Mouse (Mus musculus) spleen, adult 2 months (tissue): Measurements from ENCODE around the gene Tmem171. TPM values are rescaled to one million over a fixed set of nuclear protein-coding genes. Genes with fewer than 3 reads are reported as not detected.

Experiments
- DNase-seq, 2 experiments: peaks; one replicate each; pipeline versions ENCODE4 v3.0.0 to v3.0.0-alpha.2; 2012 to 2021; ENCODE audit warnings: low spot score in 2 of 2, low read depth in 1 of 2
- H3K27ac ChIP-seq: fragments of 200-500 bp; 2 replicates; pipeline ENCODE4 v1.5.1; 2012; ENCODE audit warnings: low read length, inconsistent platforms; ENCODE audit not compliant: insufficient read depth
- H3K27me3 ChIP-seq: fragments of 200-500 bp; 2 replicates; pipeline ENCODE4 v1.6.1; 2012; ENCODE audit warnings: mild to moderate bottlenecking, moderate library complexity, low read length, inconsistent platforms; ENCODE audit not compliant: control insufficient read depth, insufficient read depth
- H3K36me3 ChIP-seq: fragments of 200-500 bp; 2 replicates; pipeline ENCODE4 v1.6.1; 2012; ENCODE audit warnings: mild to moderate bottlenecking, low read length, inconsistent platforms; ENCODE audit not compliant: control insufficient read depth, insufficient read depth
- H3K4me1 ChIP-seq: fragments of 200-500 bp; 2 replicates; pipeline ENCODE4 v1.6.1; 2011; ENCODE audit warnings: inconsistent platforms; ENCODE audit not compliant: control insufficient read depth, insufficient read depth, insufficient read length
- H3K4me3 ChIP-seq: fragments of 200-500 bp; 2 replicates; pipeline ENCODE4 v1.5.1; 2011; ENCODE audit warnings: mild to moderate bottlenecking, inconsistent platforms; ENCODE audit not compliant: insufficient read depth, insufficient read length; ENCODE audit errors: extremely low read depth
- CTCF ChIP-seq: fragments of 200-500 bp; IDR thresholded peaks from 2 replicates; pipeline ENCODE4 v1.5.1; 2011; ENCODE audit warnings: mild to moderate bottlenecking, inconsistent platforms; ENCODE audit not compliant: insufficient read depth, insufficient read length, insufficient replicate concordance; ENCODE audit errors: extremely low read depth
- POLR2A ChIP-seq: fragments of 200-500 bp; IDR thresholded peaks from 2 replicates; pipeline ENCODE4 v1.6.1; 2011; ENCODE audit warnings: low read depth, low read length, inconsistent platforms
- WGBS: fragments of 180-500 bp; shearing (Covaris S2); methylation state at CpG from one replicate; pipeline ENCODE4 v1.1.7; 2018; 5-methylcytosine and 5-hydroxymethylcytosine counted together
- polyA plus RNA-seq: library from polyadenylated mRNA; depleted of rRNA; stranded (reverse); fragments of >200 nt; gene quantifications from 2 replicates; pipeline ENCODE4 v1.2.3, GENCODE M21; 2012

Tmem171 gene
- polyA plus RNA-seq, 1 experiment: 0.07 TPM

- Histone ChIP-seq H3K27ac (no peak overlapping the region), H3K36me3 (no peaks in the 10 kb centered on the region), H3K4me1 (no peaks in the 10 kb centered on the region), H3K27me3 (no peaks in the 10 kb centered on the region), H3K4me3 (no peak overlapping the region)
- no peak for DNase-seq
- WGBS: 89% methylated on average over 8 of the region's 8 CpGs
- TF ChIP-seq CTCF: no peak
- no peak for TF ChIP-seq POLR2A
These were observed 7.7 kb upstream of the Tmem171 start for GRCm38 (mm10) chr13:98702361-98702760.

DNA sequence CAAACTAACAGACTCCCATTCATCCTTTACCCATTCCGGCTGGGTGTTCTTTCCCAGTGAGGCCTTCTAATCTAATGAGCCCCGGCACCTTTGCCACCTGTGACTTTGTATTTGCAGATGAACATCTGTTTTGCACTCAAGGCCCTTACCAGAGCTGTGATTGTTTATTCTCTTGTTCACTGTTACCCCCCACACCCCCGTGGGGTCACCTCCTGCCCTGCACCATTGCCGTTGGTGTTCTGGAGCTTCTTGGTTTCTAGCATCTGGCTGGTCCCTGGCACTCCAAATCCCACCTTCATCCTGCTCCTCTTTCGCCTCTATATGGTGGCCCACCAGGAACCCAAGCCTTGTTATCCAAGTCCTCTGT, 6.7 kb upstream of the Tmem171 start:
- no peak for TF ChIP-seq CTCF
- TF ChIP-seq POLR2A: no peak
- no peak overlapping the region for H3K4me3 ChIP-seq

DNA sequence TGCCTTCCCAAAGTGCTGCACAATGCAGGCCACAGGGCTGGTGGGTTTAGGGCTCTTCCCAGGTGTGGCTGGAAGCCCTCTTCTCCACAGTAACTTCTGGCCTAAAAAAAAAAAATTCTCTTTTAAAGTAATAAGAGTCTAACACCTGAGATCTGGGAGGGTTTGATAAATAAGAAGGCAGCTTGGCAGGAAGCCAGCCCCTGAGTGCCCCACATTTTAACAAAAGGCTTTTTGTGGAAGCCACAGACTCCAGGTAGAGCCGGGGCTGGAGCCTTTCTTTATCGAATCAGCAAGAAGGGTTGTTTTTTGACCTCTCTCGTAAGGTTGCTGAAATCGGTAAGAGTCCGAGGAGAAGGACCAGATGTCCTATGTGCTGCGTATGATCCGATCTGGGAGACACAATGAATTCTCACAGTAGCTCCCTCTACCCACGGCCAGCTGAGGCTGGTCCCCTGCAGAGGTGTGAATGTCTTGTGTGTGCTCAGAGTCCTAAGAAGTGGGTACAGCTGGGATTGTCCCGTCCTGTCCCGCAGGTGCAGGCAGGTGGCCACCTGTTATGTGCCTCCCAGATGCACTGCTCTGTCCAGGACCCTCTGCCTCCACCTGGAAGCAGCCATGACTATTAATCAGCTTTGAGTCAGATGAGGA, 6.2 kb upstream of the Tmem171 start:
- 78% methylated on average over 10 of the region's 10 CpGs for WGBS
- H3K27me3 ChIP-seq: no peaks in the 10 kb centered on the region
- TF ChIP-seq POLR2A (no peak), CTCF (no peak)
- no peak overlapping the region for H3K4me3 ChIP-seq
- no peak for DNase-seq
- H3K27ac ChIP-seq: no peak overlapping the region
- no peaks in the 10 kb centered on the region for H3K4me1 ChIP-seq
- no peaks in the 10 kb centered on the region for H3K36me3 ChIP-seq

More for the DNA sequence above, 6.7 kb upstream of the Tmem171 start:
- no peaks in the 10 kb centered on the region for H3K36me3 ChIP-seq
- no peak overlapping the region for H3K27ac ChIP-seq
- DNase-seq: no peak
- no peaks in the 10 kb centered on the region for H3K27me3 ChIP-seq
- 84% methylated on average over 5 of the region's 5 CpGs for WGBS
- H3K4me1 ChIP-seq: no peaks in the 10 kb centered on the region

GRCm38 (mm10) chr13:98699982-98700540, 5.4 kb upstream of the Tmem171 start:
- 79% methylated on average over 5 of the region's 5 CpGs for WGBS

DNA sequence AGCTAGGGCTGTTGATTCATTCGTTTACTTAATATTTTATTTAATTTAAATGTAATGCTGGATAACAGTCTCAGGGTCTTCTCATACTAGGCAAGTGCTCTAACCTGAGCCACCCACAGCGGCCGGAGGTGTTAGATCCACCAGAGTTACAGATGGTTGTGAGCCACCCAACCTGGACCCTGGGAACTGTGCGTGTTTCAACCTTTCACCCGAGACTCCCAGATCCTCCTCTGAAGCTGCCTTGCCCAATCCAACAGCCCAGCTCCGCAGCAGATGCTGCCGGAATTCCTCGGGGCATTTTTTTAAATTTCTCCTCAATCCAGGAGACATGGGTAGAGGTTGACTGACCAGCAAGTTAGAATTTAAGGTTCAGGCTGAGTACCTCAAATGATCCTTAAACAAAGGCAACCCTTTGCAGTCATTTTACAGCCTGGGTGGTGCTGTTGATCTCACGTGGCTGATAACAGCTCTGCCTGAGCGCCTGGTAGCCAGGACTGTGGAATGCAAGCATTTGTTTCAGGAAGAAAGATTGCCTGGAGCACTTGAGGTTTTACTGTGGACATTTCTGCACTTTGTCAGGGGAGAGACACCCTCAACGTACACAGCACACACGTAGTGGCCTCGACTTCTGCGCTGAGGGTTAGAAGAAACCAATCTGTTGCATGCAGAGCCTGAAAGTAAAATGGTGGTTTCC, 4.6 kb upstream of the Tmem171 start:
- no peak for DNase-seq
- Histone ChIP-seq H3K27me3 (peaks cover 4% of the 10 kb centered on the region), H3K27ac (no peak overlapping the region), H3K36me3 (no peaks in the 10 kb centered on the region), H3K4me3 (no peak overlapping the region), H3K4me1 (no peaks in the 10 kb centered on the region; the same call in 1 of the 2 replicates)
- WGBS: 79% methylated on average over 14 of the region's 14 CpGs
- TF ChIP-seq CTCF (no peak), POLR2A (no peak)

More at GRCm38 (mm10) chr13:98699982-98700540, 5.4 kb upstream of the Tmem171 start:
- H3K27ac ChIP-seq: no peak overlapping the region
- no peak for TF ChIP-seq CTCF
- no peak for TF ChIP-seq POLR2A
- H3K36me3 ChIP-seq: no peaks in the 10 kb centered on the region
- H3K4me1 ChIP-seq: no peaks in the 10 kb centered on the region
- H3K4me3 ChIP-seq: no peak overlapping the region
- H3K27me3 ChIP-seq: no peaks in the 10 kb centered on the region; the same call in 1 of the 2 replicates
- no peak for DNase-seq

DNA sequence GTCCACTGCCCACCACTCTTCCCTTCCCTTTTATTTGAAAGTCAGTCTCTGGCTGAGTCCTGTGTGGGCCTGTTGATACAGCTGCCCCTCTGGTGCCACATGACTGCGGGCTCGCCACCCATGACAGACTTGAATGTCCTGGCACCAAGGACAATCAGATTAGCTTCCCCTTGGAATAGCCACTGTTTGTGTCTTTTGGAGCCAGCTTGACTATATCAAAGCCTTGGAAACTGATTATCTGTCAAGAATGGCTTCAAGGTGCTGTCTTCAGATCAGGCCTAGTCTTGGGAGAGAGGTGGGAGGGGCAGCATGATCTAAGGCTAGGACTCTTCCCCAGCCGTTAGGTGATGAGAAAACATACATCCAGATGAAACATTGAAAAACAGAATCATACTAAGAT, 2.1 kb upstream of the Tmem171 start:
- TF ChIP-seq CTCF: no peak
- 91% methylated on average over 3 of the region's 3 CpGs for WGBS
- H3K27ac ChIP-seq: no peak overlapping the region
- peaks cover 4% of the 10 kb centered on the region for H3K27me3 ChIP-seq
- no peak overlapping the region for H3K4me3 ChIP-seq
- H3K4me1 ChIP-seq: no peaks in the 10 kb centered on the region; the same call in 1 of the 2 replicates
- DNase-seq: no peak
- H3K36me3 ChIP-seq: no peaks in the 10 kb centered on the region

GRCm38 (mm10) chr13:98695546-98695945, 912 bp upstream of the Tmem171 start:
- 83% methylated on average over 2 of the region's 2 CpGs for WGBS
- TF ChIP-seq POLR2A (no peak), CTCF (no peak)
- no peak for DNase-seq
- no peaks in the 10 kb centered on the region; the same call in 1 of the 2 replicates for H3K4me1 ChIP-seq
- peaks cover 4% of the 10 kb centered on the region for H3K27me3 ChIP-seq
- no peak overlapping the region for H3K27ac ChIP-seq
- H3K4me3 ChIP-seq: no peak overlapping the region
- no peaks in the 10 kb centered on the region for H3K36me3 ChIP-seq
